Mouse (Mus musculus): Measurements from ENCODE around the gene Ncam2. TPM values are rescaled to one million over a fixed set of nuclear protein-coding genes. Genes with fewer than 3 reads are reported as not detected.
"Not testable (repeated sequence)": the region's sequence is repeated elsewhere in the genome, so short reads cannot be mapped to it uniquely, and the experiment has no call there.

Ncam2 gene
- polyA plus RNA-seq, 1 experiment from 2014 or later: 2.1 TPM

DNA sequence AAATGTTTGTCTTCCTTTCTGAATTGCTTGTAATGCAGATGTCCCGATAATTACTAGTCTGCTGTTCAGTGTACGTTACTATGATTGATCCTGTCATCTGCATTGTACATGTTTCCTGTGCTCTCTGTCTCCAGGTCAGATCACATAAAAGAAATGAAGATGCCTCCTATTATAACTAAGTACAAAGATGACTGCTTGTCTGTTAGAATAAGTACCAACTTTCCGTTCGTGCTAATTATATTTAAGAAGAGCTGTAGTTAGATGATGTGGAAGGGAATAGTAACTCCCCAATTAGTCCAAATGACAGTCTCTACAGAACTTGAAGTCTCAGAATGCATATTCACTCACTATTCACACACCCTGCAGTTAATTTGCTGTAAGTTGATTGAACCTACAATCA, 179.9 kb downstream of the Ncam2 start:
- no peaks in the 10 kb centered on the region for H3K36me3 ChIP-seq (ENCODE audit: control insufficient read depth, insufficient read depth, low read length)
- no peak overlapping the region for H3K27ac ChIP-seq (ENCODE audit: low read length)
- H3K4me2 ChIP-seq (ENCODE audit: low read depth, low read length): no peak overlapping the region
- H3K9me3 ChIP-seq (replicated peaks; ENCODE audit: control insufficient read depth, low read length): no peaks in the 10 kb centered on the region
- no peak overlapping the region for H3K9ac ChIP-seq (ENCODE audit: low read length)
- H3K4me3 ChIP-seq (replicated peaks; ENCODE audit: low read length): no peak overlapping the region
- 82% methylated on average over 4 of the region's 4 CpGs for WGBS
- ATAC-seq (ENCODE audit: insufficient read depth, low FRiP score): no peak
- H3K27me3 ChIP-seq (ENCODE audit: control insufficient read depth, insufficient read depth, low read length): no peaks in the 10 kb centered on the region
- no peaks in the 10 kb centered on the region for H3K4me1 ChIP-seq (ENCODE audit: control insufficient read depth, insufficient read depth, low read length)

DNA sequence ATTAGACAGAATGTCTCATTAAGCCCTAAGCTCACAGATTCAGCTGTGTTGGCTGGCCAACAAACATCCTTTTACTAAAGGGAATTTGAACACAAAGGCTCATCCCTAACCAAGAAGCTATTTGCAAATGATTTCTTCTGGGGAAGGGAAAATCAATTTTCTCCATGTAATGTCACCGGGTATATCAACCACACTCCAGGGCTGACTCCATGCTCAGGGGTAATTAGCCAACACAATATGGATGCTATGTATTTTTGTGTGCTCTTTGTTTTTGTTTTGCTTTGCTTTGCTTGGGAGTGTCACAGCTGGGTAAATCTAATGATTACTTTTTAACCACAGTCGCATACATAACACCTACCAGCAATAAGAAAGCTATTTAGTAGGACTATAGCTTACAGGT, 188.1 kb downstream of the Ncam2 start:
- H3K9me3 ChIP-seq (replicated peaks; ENCODE audit: control insufficient read depth, low read length): no peaks in the 10 kb centered on the region
- no peaks in the 10 kb centered on the region for H3K4me1 ChIP-seq (ENCODE audit: control insufficient read depth, insufficient read depth, low read length)
- no peak for ATAC-seq (ENCODE audit: insufficient read depth, low FRiP score)
- H3K9ac ChIP-seq (ENCODE audit: low read length): no peak overlapping the region
- no peak overlapping the region for H3K27ac ChIP-seq (ENCODE audit: low read length)
- H3K36me3 ChIP-seq (ENCODE audit: control insufficient read depth, insufficient read depth, low read length): no peaks in the 10 kb centered on the region
- H3K27me3 ChIP-seq (ENCODE audit: control insufficient read depth, insufficient read depth, low read length): no peaks in the 10 kb centered on the region
- 88% methylated on average over 2 of the region's 2 CpGs for WGBS
- no peak overlapping the region for H3K4me2 ChIP-seq (ENCODE audit: low read depth, low read length)
- H3K4me3 ChIP-seq (replicated peaks; ENCODE audit: low read length): no peak overlapping the region

DNA sequence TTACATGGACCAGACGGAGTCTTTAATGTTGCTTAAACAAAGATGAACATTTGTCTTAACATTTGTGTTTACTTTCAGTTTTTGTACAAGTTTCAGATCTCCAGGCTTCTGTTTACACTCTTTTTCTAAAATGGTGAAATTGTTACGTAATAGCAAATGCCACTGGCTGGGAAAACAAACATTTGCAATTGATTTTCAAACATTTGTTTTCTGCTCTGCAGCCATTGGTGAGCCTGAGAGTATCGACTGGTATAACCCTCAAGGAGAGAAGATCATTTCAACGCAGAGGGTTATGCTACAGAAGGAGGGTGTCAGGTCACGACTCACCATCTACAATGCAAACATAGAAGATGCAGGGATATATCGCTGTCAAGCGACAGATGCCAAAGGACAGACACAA, 234.1 kb downstream of the Ncam2 start:
- H3K9ac ChIP-seq (ENCODE audit: low read length): no peak overlapping the region
- no peaks in the 10 kb centered on the region for H3K36me3 ChIP-seq (ENCODE audit: control insufficient read depth, insufficient read depth, low read length)
- no peaks in the 10 kb centered on the region for H3K4me1 ChIP-seq (ENCODE audit: control insufficient read depth, insufficient read depth, low read length)
- H3K4me3 ChIP-seq (replicated peaks; ENCODE audit: low read length): no peak overlapping the region
- H3K9me3 ChIP-seq (replicated peaks; ENCODE audit: control insufficient read depth, low read length): no peaks in the 10 kb centered on the region
- H3K27ac ChIP-seq (ENCODE audit: low read length): no peak overlapping the region
- no peak; the same call in 1 of the 2 replicates for ATAC-seq (ENCODE audit: insufficient read depth, low FRiP score)
- WGBS: 34% methylated on average over 7 of the region's 7 CpGs
- H3K4me2 ChIP-seq (ENCODE audit: low read depth, low read length): no peak overlapping the region
- no peaks in the 10 kb centered on the region for H3K27me3 ChIP-seq (ENCODE audit: control insufficient read depth, insufficient read depth, low read length)

DNA sequence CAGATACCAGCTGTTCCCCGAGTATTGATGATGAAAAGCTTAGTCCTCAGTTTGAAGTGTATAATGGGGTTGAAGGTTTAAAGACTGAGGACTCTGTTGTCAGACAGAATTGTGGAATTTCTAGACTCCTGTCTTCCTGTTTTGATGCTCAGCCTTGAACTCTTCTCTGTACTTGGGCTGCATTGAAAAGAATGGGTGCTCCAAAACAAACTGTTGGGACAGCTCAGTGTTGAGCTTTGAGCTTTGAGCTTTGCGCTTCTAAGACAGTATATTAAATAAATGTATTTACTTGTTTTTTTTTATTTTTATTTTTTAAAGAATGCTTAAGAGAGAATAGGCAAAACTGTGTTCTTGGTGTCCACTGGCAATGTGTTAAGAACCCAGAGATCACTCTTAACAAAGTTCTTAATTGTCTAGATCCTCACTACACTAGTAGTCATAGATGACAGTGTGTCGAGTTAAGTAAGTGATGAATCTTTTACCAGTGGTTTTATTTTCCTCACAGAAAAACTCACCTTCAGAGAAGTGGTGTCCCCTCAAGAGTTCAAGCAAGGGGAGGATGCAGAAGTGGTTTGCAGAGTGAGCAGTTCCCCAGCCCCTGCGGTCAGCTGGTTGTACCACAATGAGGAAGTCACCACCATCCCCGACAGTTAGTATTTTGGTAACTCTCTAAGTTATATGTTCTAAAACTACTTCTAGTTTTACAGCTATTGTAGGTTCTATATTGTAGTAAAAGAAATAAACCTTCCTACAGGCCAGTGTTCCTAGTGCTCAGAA, 236.8 kb downstream of the Ncam2 start:
- Histone ChIP-seq H3K36me3 (ENCODE audit: control insufficient read depth, insufficient read depth, low read length) (no peaks in the 10 kb centered on the region), H3K4me3 (replicated peaks; ENCODE audit: low read length) (no peak overlapping the region), H3K4me1 (ENCODE audit: control insufficient read depth, insufficient read depth, low read length) (no peaks in the 10 kb centered on the region), H3K4me2 (ENCODE audit: low read depth, low read length) (no peak overlapping the region), H3K9ac (ENCODE audit: low read length) (no peak overlapping the region), H3K9me3 (replicated peaks; ENCODE audit: control insufficient read depth, low read length) (no peaks in the 10 kb centered on the region), H3K27me3 (ENCODE audit: control insufficient read depth, insufficient read depth, low read length) (no peaks in the 10 kb centered on the region), H3K27ac (ENCODE audit: low read length) (no peak overlapping the region)
- WGBS: 78% methylated on average over 5 of the region's 5 CpGs
- no peak for ATAC-seq (ENCODE audit: insufficient read depth, low FRiP score)

DNA sequence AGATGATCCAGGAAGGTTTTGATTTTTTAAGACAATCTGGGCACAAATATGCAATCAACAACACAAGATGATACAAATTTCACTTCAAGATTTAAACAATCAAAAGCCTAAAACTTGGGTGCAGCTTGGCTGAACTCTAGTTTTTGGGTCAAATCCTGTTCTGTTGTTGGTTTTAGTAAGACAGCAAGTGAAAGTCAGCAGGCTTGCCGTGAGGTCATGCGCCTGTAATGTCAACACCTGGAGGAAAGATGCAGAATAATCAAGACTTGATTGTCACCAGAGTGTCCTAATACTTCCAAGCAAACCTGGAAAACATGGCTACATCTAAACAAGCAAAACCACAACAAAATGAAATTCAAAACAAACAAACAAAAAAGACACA, 237.4 kb downstream of the Ncam2 start:
- WGBS: 90% methylated on average over 2 of the region's 2 CpGs
- no peak for ATAC-seq (ENCODE audit: insufficient read depth, low FRiP score)

DNA sequence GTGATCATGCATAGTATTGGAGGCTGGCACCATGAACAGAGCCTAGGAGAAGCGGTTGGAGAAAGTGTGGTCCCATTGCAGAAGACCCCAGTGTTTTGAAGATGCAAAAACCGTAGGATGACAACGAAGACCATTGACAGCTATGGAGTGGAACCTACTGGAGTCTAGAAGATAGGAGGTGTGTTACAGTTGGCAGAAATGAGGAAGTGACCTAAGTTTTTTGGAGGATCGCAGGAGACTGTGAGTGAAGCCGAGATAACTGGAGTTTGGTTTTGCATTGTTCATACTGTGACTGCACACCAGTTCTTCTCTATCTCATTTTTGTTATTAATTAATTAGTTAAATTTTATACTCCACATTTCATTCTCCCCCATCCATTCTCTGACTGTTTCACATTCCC, 250.4 kb downstream of the Ncam2 start:
- no peak overlapping the region for H3K4me2 ChIP-seq (ENCODE audit: low read depth, low read length)
- no peaks in the 10 kb centered on the region for H3K4me1 ChIP-seq (ENCODE audit: control insufficient read depth, insufficient read depth, low read length)
- H3K27ac ChIP-seq (ENCODE audit: low read length): no peak overlapping the region
- H3K9ac ChIP-seq (ENCODE audit: low read length): no peak overlapping the region
- no peaks in the 10 kb centered on the region for H3K27me3 ChIP-seq (ENCODE audit: control insufficient read depth, insufficient read depth, low read length)
- WGBS: 92% methylated on average over 5 of the region's 5 CpGs
- H3K36me3 ChIP-seq (ENCODE audit: control insufficient read depth, insufficient read depth, low read length): no peaks in the 10 kb centered on the region
- ATAC-seq (ENCODE audit: insufficient read depth, low FRiP score): no peak
- H3K9me3 ChIP-seq (replicated peaks; ENCODE audit: control insufficient read depth, low read length): no peaks in the 10 kb centered on the region
- H3K4me3 ChIP-seq (replicated peaks; ENCODE audit: low read length): no peak overlapping the region

More for the DNA sequence above, 237.4 kb downstream of the Ncam2 start:
- no peak overlapping the region for H3K27ac ChIP-seq (ENCODE audit: low read length)
- H3K4me2 ChIP-seq (ENCODE audit: low read depth, low read length): no peak overlapping the region
- no peaks in the 10 kb centered on the region for H3K4me1 ChIP-seq (ENCODE audit: control insufficient read depth, insufficient read depth, low read length)
- H3K27me3 ChIP-seq (ENCODE audit: control insufficient read depth, insufficient read depth, low read length): no peaks in the 10 kb centered on the region
- no peak overlapping the region for H3K4me3 ChIP-seq (replicated peaks; ENCODE audit: low read length)
- H3K9ac ChIP-seq (ENCODE audit: low read length): no peak overlapping the region
- H3K9me3 ChIP-seq (replicated peaks; ENCODE audit: control insufficient read depth, low read length): no peaks in the 10 kb centered on the region
- no peaks in the 10 kb centered on the region for H3K36me3 ChIP-seq (ENCODE audit: control insufficient read depth, insufficient read depth, low read length)

DNA sequence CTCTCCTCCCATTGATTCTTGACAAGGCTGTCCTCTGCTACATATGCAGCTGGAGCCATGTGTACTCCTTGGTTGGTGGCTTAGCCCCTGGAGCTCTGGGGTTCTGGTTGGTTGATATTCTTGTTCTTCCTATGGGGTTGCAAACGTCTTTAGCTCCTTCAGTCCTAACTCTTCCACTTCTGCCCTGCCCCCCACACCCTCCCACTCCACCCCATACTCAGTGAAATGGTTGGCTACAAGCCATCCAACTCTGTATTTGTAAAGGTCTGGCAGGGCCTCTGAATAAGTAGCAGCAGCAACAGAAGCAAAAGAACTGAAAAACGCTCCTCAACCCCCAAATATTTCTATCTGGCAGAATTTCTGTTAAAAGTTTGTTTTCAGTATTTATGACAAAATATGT, 252.5 kb downstream of the Ncam2 start:
- WGBS: 62% methylated on average over 2 of the region's 2 CpGs
- H3K27me3 ChIP-seq (ENCODE audit: control insufficient read depth, insufficient read depth, low read length): no peaks in the 10 kb centered on the region
- H3K9ac ChIP-seq (ENCODE audit: low read length): no peak overlapping the region
- no peaks in the 10 kb centered on the region for H3K9me3 ChIP-seq (replicated peaks; ENCODE audit: control insufficient read depth, low read length)
- no peak overlapping the region for H3K27ac ChIP-seq (ENCODE audit: low read length)
- no peak for ATAC-seq (ENCODE audit: insufficient read depth, low FRiP score)
- H3K4me3 ChIP-seq (replicated peaks; ENCODE audit: low read length): no peak overlapping the region
- no peaks in the 10 kb centered on the region for H3K36me3 ChIP-seq (ENCODE audit: control insufficient read depth, insufficient read depth, low read length)
- no peak overlapping the region for H3K4me2 ChIP-seq (ENCODE audit: low read depth, low read length)
- H3K4me1 ChIP-seq (ENCODE audit: control insufficient read depth, insufficient read depth, low read length): no peaks in the 10 kb centered on the region

DNA sequence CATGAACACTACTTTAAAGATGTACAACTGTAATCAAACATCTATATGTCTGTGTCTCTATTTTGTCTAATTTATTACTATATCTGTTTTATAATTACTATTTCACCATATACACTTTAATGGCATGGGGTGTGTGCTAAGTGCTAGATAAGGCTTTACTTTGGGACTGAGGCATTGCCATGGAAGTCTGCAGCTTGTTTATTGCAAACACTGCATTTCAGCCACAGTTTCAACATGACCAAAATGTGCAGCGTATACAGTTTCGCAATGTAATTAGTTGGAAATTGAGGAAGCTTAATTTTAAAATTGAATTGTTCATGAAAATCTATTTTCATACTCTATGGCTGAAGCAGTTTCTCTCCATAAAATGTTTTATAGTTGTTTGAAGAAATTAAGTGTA, 254.0 kb downstream of the Ncam2 start:
- Histone ChIP-seq H3K36me3 (ENCODE audit: control insufficient read depth, insufficient read depth, low read length) (no peaks in the 10 kb centered on the region), H3K4me2 (ENCODE audit: low read depth, low read length) (no peak overlapping the region), H3K27me3 (ENCODE audit: control insufficient read depth, insufficient read depth, low read length) (no peaks in the 10 kb centered on the region), H3K4me3 (replicated peaks; ENCODE audit: low read length) (no peak overlapping the region), H3K9ac (ENCODE audit: low read length) (no peak overlapping the region), H3K27ac (ENCODE audit: low read length) (no peak overlapping the region), H3K4me1 (ENCODE audit: control insufficient read depth, insufficient read depth, low read length) (no peaks in the 10 kb centered on the region), H3K9me3 (replicated peaks; ENCODE audit: control insufficient read depth, low read length) (no peaks in the 10 kb centered on the region)
- WGBS: 96% methylated on average over 2 of the region's 2 CpGs
- no peak for ATAC-seq (ENCODE audit: insufficient read depth, low FRiP score)

DNA sequence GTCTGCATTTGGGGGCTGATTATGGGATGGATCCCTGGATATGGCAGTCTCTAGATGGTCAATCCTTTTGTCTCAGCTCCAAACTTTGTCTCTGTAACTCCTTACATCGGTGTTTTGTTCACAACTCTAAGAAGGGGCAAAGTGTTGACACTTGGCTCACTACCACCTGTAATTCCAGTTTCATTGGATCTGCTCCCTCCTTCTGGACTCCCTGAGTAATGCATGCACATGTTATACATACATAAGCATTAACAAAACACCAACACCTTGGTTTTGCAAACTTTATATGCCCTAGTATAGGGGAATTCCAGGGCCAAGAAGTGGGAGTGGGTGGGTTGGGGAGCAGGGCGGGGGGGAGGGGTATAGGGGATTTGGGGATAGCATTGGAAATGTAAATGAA, 262.2 kb downstream of the Ncam2 start:
- H3K27me3 ChIP-seq (ENCODE audit: control insufficient read depth, insufficient read depth, low read length); H3K4me3 ChIP-seq (replicated peaks; ENCODE audit: low read length); H3K9me3 ChIP-seq (replicated peaks; ENCODE audit: control insufficient read depth, low read length); ATAC-seq (ENCODE audit: insufficient read depth, low FRiP score); H3K36me3 ChIP-seq (ENCODE audit: control insufficient read depth, insufficient read depth, low read length); H3K27ac ChIP-seq (ENCODE audit: low read length); H3K4me1 ChIP-seq (ENCODE audit: control insufficient read depth, insufficient read depth, low read length); H3K4me2 ChIP-seq (ENCODE audit: low read depth, low read length); H3K9ac ChIP-seq (ENCODE audit: low read length): not testable (repeated sequence)
- WGBS: 77% methylated on average over 2 of the region's 2 CpGs

Data from stomach, embryonic 16.5 days (tissue).